In the genomic region with DNA sequence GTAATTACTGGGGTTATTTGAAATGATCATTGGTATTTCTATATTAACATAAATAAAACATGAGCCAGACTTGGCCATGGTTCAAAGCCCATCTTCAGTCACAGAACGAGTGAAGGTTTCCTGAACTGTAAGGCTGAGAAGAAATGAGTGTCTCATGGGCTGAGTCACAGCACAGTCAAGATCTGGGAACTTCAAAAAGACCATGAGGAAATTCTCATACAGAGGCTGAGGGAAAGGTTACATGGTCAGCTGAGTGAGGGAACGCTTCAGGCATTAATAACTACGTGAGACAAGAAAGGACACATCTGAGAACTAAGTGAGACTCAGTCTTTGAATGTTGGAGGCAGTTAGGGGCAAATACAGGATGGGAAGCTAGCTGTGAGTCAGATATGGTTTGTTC, we compare ENCODE assay signal across 26 mouse cellular contexts.
DNase-seq lines count a peak whose midpoint lies in the region; ATAC-seq and TF ChIP-seq lines count a peak whose summit lies in the region.
"Had no signal": no experiment of that assay in that cellular context is flagged by ENCODE, and none has a peak within 500 bp of the region (broad histone marks: within the 10 kb centered on the region; RNA-seq: fewer than 3 reads in every experiment).

No protein-coding gene starts in this region.

- peaks cover 10% of the 10 kb centered on the region; the same call in 1 of the 2 replicates for H3K4me1 ChIP-seq in lung, embryonic 14.5 days (ENCODE audit: insufficient read depth)
- peaks cover 8% of the 10 kb centered on the region for H3K4me1 ChIP-seq in embryonic fibroblast, embryonic 13.5 days (ENCODE audit: control insufficient read depth, insufficient read depth, low read length)
- H3K4me1 ChIP-seq: kidney, embryonic 15.5 days; limb, embryonic 12.5 days; neural tube, embryonic 15.5 days had no signal

- TF ChIP-seq POLR2A in embryonic fibroblast, embryonic 13.5 days (IDR thresholded peaks at IDR 0.05; ENCODE audit: low read depth, low read length): no peak

- no peaks in the 10 kb centered on the region for H3K9me3 ChIP-seq in lung, embryonic 14.5 days (ENCODE audit: low read depth, low read length)
- H3K9me3 ChIP-seq: G1E; kidney, embryonic 15.5 days; limb, embryonic 12.5 days had no signal

- ATAC-seq in lung, embryonic 14.5 days (ENCODE audit: insufficient read depth): peak; percentile 70; the same call in 1 of the 2 replicates
- ATAC-seq: forebrain, embryonic 16.5 days; hindbrain, embryonic 16.5 days had no signal

- no peak overlapping the region for H3K4me2 ChIP-seq in lung, embryonic 14.5 days
- H3K4me2 ChIP-seq: kidney, embryonic 15.5 days; limb, embryonic 12.5 days; neural tube, embryonic 15.5 days had no signal

- WGBS in lung, embryonic 14.5 days: 35% methylated on average over 3 of the region's 3 CpGs

- H3K36me3 ChIP-seq in lung, embryonic 14.5 days (ENCODE audit: insufficient read depth): no peaks in the 10 kb centered on the region
- H3K36me3 ChIP-seq: G1E; kidney, embryonic 15.5 days; limb, embryonic 12.5 days; neural tube, embryonic 15.5 days had no signal

- DNase-seq in lung, embryonic 14.5 days: peak; percentile 62
- DNase-seq in lung, postnatal 36 days: no peak
- peak; percentile 11 for DNase-seq in 3134 (ENCODE audit: extremely low read depth, insufficient read length, low spot score)
- peak; percentile 73 for DNase-seq in 3T3-L1 (ENCODE audit: low read depth, low spot score)
- no peak for DNase-seq in kidney, postnatal 36 days
- DNase-seq in right cerebral cortex, adult 18-20 months: no peak
- DNase-seq: cerebellum, adult 2 months; cerebellum, postnatal 14 days; heart, postnatal 14 days; kidney, adult 18-20 months; kidney, postnatal 25 days; midbrain, embryonic 14.5 days; retina, postnatal 1 day; spleen, adult 18-20 months; thymus, adult 2 months; thymus, postnatal 36 days had no signal

- TF ChIP-seq CTCF in lung, embryonic 14.5 days (IDR thresholded peaks at IDR 0.05; ENCODE audit: low read depth): no peak
- no peak for TF ChIP-seq CTCF in embryonic fibroblast, embryonic 13.5 days (IDR thresholded peaks at IDR 0.05; ENCODE audit: borderline replicate concordance, insufficient read depth, low read length)

- H3K27me3 ChIP-seq in lung, embryonic 14.5 days (ENCODE audit: insufficient read depth, low read length): no peaks in the 10 kb centered on the region
- H3K27me3 ChIP-seq: kidney, embryonic 15.5 days; limb, embryonic 12.5 days; neural tube, embryonic 15.5 days had no signal

- no peak overlapping the region for H3K9ac ChIP-seq in lung, embryonic 14.5 days
- H3K9ac ChIP-seq: kidney, embryonic 15.5 days; limb, embryonic 12.5 days; neural tube, embryonic 15.5 days had no signal

- H3K4me3 ChIP-seq in lung, embryonic 14.5 days (ENCODE audit: low read depth, low read length): no peak overlapping the region
- H3K4me3 ChIP-seq in embryonic fibroblast, embryonic 13.5 days (ENCODE audit: insufficient read depth, low read length): no peak overlapping the region
- H3K4me3 ChIP-seq: kidney, embryonic 15.5 days; layer of hippocampus, adult 2 months; left cerebral cortex, adult 2 months; limb, embryonic 12.5 days; neural tube, embryonic 15.5 days had no signal

- H3K27ac ChIP-seq in lung, embryonic 14.5 days (ENCODE audit: low read depth): no peak overlapping the region
- peak overlapping the region; percentile 87 for H3K27ac ChIP-seq in embryonic fibroblast, embryonic 13.5 days (ENCODE audit: insufficient read depth, low read length)
- H3K27ac ChIP-seq: kidney, embryonic 15.5 days; layer of hippocampus, adult 2 months; left cerebral cortex, adult 2 months; limb, embryonic 12.5 days; macrophage; neural tube, embryonic 15.5 days had no signal

Comparison
In these comparisons a context has a peak if more than half of its experiments do, and no peak if none do; other contexts are left out.
1. DNase-seq: peak in lung, embryonic 14.5 days (single experiment), 3134 (single experiment) and 3T3-L1 (single experiment); none in lung, postnatal 36 days (single experiment), kidney, postnatal 36 days (0 of 2) and right cerebral cortex, adult 18-20 months (single experiment).